ENCODE assay signal across 12 mouse cellular contexts in genomic region chr8:87832381-87833325, GRCm38 (mm10).
DNase-seq lines count a peak whose midpoint lies in the region; ATAC-seq and TF ChIP-seq lines count a peak whose summit lies in the region.
"Had no signal": no experiment of that assay in that cellular context is flagged by ENCODE, and none has a peak within 500 bp of the region (broad histone marks: within the 10 kb centered on the region; RNA-seq: fewer than 3 reads in every experiment).

No protein-coding gene starts in this region.

- H3K9me3 ChIP-seq in lung, embryonic 15.5 days = no peaks in the 10 kb centered on the region
- H3K9me3 ChIP-seq in embryonic facial prominence, embryonic 13.5 days = no peaks in the 10 kb centered on the region
- no peaks in the 10 kb centered on the region for H3K9me3 ChIP-seq in hindbrain, postnatal 0 days (ENCODE audit: low read length)
- no peaks in the 10 kb centered on the region for H3K9me3 ChIP-seq in neural tube, embryonic 13.5 days

- ATAC-seq in lung, embryonic 15.5 days (ENCODE audit: borderline replicate concordance, extremely low read depth, low FRiP score, low TSS enrichment) = no peak
- no peak for ATAC-seq in embryonic facial prominence, embryonic 13.5 days (ENCODE audit: insufficient number of reproducible peaks, insufficient read depth, low FRiP score, low TSS enrichment, low read depth)
- no peak for ATAC-seq in hindbrain, postnatal 0 days
- no peak for ATAC-seq in neural tube, embryonic 13.5 days (ENCODE audit: low read depth)
- ATAC-seq: inflammation-experienced regulatory T-cells, adult 6 months; liver, postnatal 0 days had no signal

- no peak overlapping the region for H3K4me2 ChIP-seq in lung, embryonic 15.5 days
- no peak overlapping the region for H3K4me2 ChIP-seq in embryonic facial prominence, embryonic 13.5 days
- no peak overlapping the region for H3K4me2 ChIP-seq in hindbrain, postnatal 0 days (ENCODE audit: low read depth, low read length)
- H3K4me2 ChIP-seq in neural tube, embryonic 13.5 days = 0 out of 2 replicates have a peak overlapping the region, but pooled peaks have one; percentile 7

- peak overlapping the region; percentile 94; the same call in 1 of the 2 replicates for H3K27ac ChIP-seq in lung, embryonic 15.5 days
- peak overlapping the region; percentile 48; the same call in 1 of the 2 replicates for H3K27ac ChIP-seq in embryonic facial prominence, embryonic 13.5 days
- H3K27ac ChIP-seq in hindbrain, postnatal 0 days = no peak overlapping the region
- H3K27ac ChIP-seq in neural tube, embryonic 13.5 days (replicated peaks) = peak overlapping the region; percentile 94

- no peak overlapping the region for H3K4me3 ChIP-seq in lung, embryonic 15.5 days
- H3K4me3 ChIP-seq in embryonic facial prominence, embryonic 13.5 days = no peak overlapping the region
- H3K4me3 ChIP-seq in hindbrain, postnatal 0 days (ENCODE audit: low read length) = no peak overlapping the region
- H3K4me3 ChIP-seq in neural tube, embryonic 13.5 days = no peak overlapping the region

- H3K36me3 ChIP-seq in lung, embryonic 15.5 days = no peaks in the 10 kb centered on the region
- H3K36me3 ChIP-seq in embryonic facial prominence, embryonic 13.5 days = no peaks in the 10 kb centered on the region
- no peaks in the 10 kb centered on the region for H3K36me3 ChIP-seq in hindbrain, postnatal 0 days (ENCODE audit: insufficient read depth, low read length)
- no peaks in the 10 kb centered on the region for H3K36me3 ChIP-seq in neural tube, embryonic 13.5 days
- H3K36me3 ChIP-seq: G1E had no signal

- 69% methylated on average over 23 of the region's 23 CpGs for WGBS in lung, embryonic 15.5 days
- 44% methylated on average over 23 of the region's 23 CpGs for WGBS in embryonic facial prominence, embryonic 13.5 days
- 33% methylated on average over 23 of the region's 23 CpGs for WGBS in hindbrain, postnatal 0 days
- 17% methylated on average over 23 of the region's 23 CpGs for WGBS in neural tube, embryonic 13.5 days

- TF ChIP-seq CTCF in hindbrain, postnatal 0 days (IDR thresholded peaks at IDR 0.05; ENCODE audit: low read depth) = no peak

- H3K9ac ChIP-seq in lung, embryonic 15.5 days = no peak overlapping the region
- H3K9ac ChIP-seq in embryonic facial prominence, embryonic 13.5 days = 0 out of 2 replicates have a peak overlapping the region, but pooled peaks have one; percentile 16
- 0 out of 2 replicates have a peak overlapping the region, but pooled peaks have one; percentile 19 for H3K9ac ChIP-seq in hindbrain, postnatal 0 days (replicated peaks; ENCODE audit: low read length)
- H3K9ac ChIP-seq in neural tube, embryonic 13.5 days = peak overlapping the region; percentile 47
- H3K9ac ChIP-seq: liver, postnatal 0 days had no signal

- H3K4me1 ChIP-seq in lung, embryonic 15.5 days = peaks cover 74% of the 10 kb centered on the region
- H3K4me1 ChIP-seq in embryonic facial prominence, embryonic 13.5 days = peaks cover 77% of the 10 kb centered on the region
- H3K4me1 ChIP-seq in hindbrain, postnatal 0 days (ENCODE audit: insufficient read depth, low read length) = peaks cover 65% of the 10 kb centered on the region
- H3K4me1 ChIP-seq in neural tube, embryonic 13.5 days (replicated peaks) = peaks cover 85% of the 10 kb centered on the region

- no peaks in the 10 kb centered on the region for H3K27me3 ChIP-seq in lung, embryonic 15.5 days
- H3K27me3 ChIP-seq in embryonic facial prominence, embryonic 13.5 days = no peaks in the 10 kb centered on the region
- no peaks in the 10 kb centered on the region for H3K27me3 ChIP-seq in hindbrain, postnatal 0 days (ENCODE audit: insufficient read depth, low read length)
- H3K27me3 ChIP-seq in neural tube, embryonic 13.5 days = no peaks in the 10 kb centered on the region

- no peak for DNase-seq in lung, postnatal 36 days
- DNase-seq in hindbrain, postnatal 0 days (ENCODE audit: low spot score) = no peak
- DNase-seq in layer of hippocampus, postnatal 36 days = no peak
- no peak for DNase-seq in adrenal gland, adult 18-20 months (ENCODE audit: low spot score in 2 of 2)
- DNase-seq in urinary bladder, adult 2 months (ENCODE audit: low spot score) = no peak
- DNase-seq: adrenal gland, postnatal 14 days; liver, postnatal 0 days had no signal
